Mouse (Mus musculus): ENCODE data around the gene Dusp12. TPM values are rescaled to one million over a fixed set of nuclear protein-coding genes. Genes with fewer than 3 reads are reported as not detected.

Dusp12 gene
- polyA plus RNA-seq, 1 experiment from 2014 or later: 52.3 TPM

Other genes starting within 250 kb of the Dusp12 start
- gene Olfml2b, start 241.0 kb downstream of the Dusp12 start, polyA plus RNA-seq (2015; fragmentation: Nextera tagmentation; extraction: Ambion mirVana): 12.2 and 13.0 TPM in 2 replicates
- 7.3 and 7.8 TPM in 2 replicates for gene Atf6, start 17.8 kb downstream of the Dusp12 start, polyA plus RNA-seq (2015; fragmentation: Nextera tagmentation; extraction: Ambion mirVana)
- 0.42 and 0.83 TPM in 2 replicates for gene Gm26620, start 475 bp downstream of the Dusp12 start, polyA plus RNA-seq (2015; fragmentation: Nextera tagmentation; extraction: Ambion mirVana)
- gene Fcrlb, start 27.4 kb upstream of the Dusp12 start, polyA plus RNA-seq (2015; fragmentation: Nextera tagmentation; extraction: Ambion mirVana): not detected in 2 replicates
- not detected in 2 replicates for gene Fcrla, start 42.0 kb upstream of the Dusp12 start, polyA plus RNA-seq (2015; fragmentation: Nextera tagmentation; extraction: Ambion mirVana)
- 0.80 and 1.0 TPM in 2 replicates for gene Fcgr2b, start 91.0 kb upstream of the Dusp12 start, polyA plus RNA-seq (2015; fragmentation: Nextera tagmentation; extraction: Ambion mirVana)
- 0.41 and 0.55 TPM in 2 replicates for gene Fcgr4, start 133.4 kb upstream of the Dusp12 start, polyA plus RNA-seq (2015; fragmentation: Nextera tagmentation; extraction: Ambion mirVana)
- gene Fcgr3, start 179.4 kb upstream of the Dusp12 start, polyA plus RNA-seq (2015; fragmentation: Nextera tagmentation; extraction: Ambion mirVana): 9.4 and 10.1 TPM in 2 replicates
- 1.3 and 2.1 TPM in 2 replicates for gene Cfap126, start 228.4 kb upstream of the Dusp12 start, polyA plus RNA-seq (2015; fragmentation: Nextera tagmentation; extraction: Ambion mirVana)

Measured in embryonic facial prominence, embryonic 13.5 days (tissue).